In the genomic region with DNA sequence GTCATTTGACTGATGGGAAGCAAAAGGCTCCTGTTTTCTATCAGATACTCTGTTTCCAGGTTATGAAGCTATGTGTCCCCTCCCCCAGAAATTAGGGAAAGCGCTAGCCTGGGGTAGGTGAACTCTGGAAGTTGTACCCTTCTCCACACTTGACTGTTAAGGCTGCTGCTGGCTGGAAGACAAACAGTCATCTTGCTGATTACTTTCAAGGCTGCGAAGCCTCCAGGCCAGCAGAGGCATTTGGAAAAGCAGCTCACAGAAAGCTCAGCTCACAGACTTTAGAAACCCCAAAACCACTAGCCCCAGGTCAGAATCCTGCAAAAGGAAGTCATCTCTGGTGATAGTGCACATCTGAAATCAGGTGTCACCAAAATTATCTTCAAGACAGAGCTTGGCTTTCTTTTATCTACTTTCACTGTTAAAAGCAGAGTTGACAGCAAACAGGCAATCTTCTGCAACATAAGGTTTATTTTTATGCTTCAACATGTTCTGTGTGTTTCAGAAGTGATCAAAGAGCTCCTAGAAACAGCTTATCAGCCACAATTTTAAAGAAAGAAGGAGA, we compare ENCODE assay signal across 1 mouse cellular context.
A peak's percentile ranks its signal among the peaks of the same experiment; 100 is the strongest.
TF ChIP-seq lines count a peak whose summit lies in the region.

No protein-coding gene starts in this region.

TF ChIP-seq in MEL, 35 proteins besides CTCF, POLR2A, EP300 and RAD21 (continued from another document):
- peak; percentile 99 for TF ChIP-seq RCOR1 (IDR thresholded peaks at IDR 0.05; ENCODE audit: low read depth, low read length)
- TF ChIP-seq SMC3 (IDR thresholded peaks at IDR 0.05; ENCODE audit: low read depth, low read length) = no peak
- TF ChIP-seq NELFE (IDR thresholded peaks at IDR 0.05; ENCODE audit: low read depth, low read length) = 0 out of 2 replicates have a peak, but pooled peaks have one; percentile 25
- peak; percentile 61; the same call in 1 of the 2 replicates for TF ChIP-seq MAFK (IDR thresholded peaks at IDR 0.05; ENCODE audit: borderline replicate concordance, low read depth, low read length)
- no peak for TF ChIP-seq ZMIZ1 (IDR thresholded peaks at IDR 0.05; ENCODE audit: low read depth, low read length)
- no peak; the same call in none of the 2 replicates for TF ChIP-seq SIN3A (IDR thresholded peaks at IDR 0.05; ENCODE audit: low read length)
- TF ChIP-seq ZKSCAN1 (IDR thresholded peaks at IDR 0.05; ENCODE audit: low read depth, low read length) = no peak
- TF ChIP-seq MAX (IDR thresholded peaks at IDR 0.05; ENCODE audit: low read length) = 0 out of 2 replicates have a peak, but pooled peaks have one; percentile 13
- TF ChIP-seq MYC (IDR thresholded peaks at IDR 0.05; ENCODE audit: low read depth, low read length) = no peak
- TF ChIP-seq TCF12 (IDR thresholded peaks at IDR 0.05; ENCODE audit: low read depth, low read length) = peak; percentile 55; the same call in 1 of the 2 replicates
